Mouse (Mus musculus) liver, embryonic 14.5 days (tissue): ENCODE measurements at regions not wholly inside any gene's neighbourhood (a gene's known extent, or its start where the extent isn't known, plus 50 kb on each side); places are given as distances from the start of the nearest gene placed in this dataset.
A peak's percentile ranks its signal among the peaks of the same experiment; 100 is the strongest.

Experiments used
- ATAC-seq: fragments of 200-750 bp; cut with Nextera tagmentation; 2 replicates; pipeline ENCODE4 v1.8.0; 2017; ENCODE audit warnings: moderate number of reproducible peaks, mild to moderate bottlenecking, moderate library complexity; ENCODE audit not compliant: insufficient read depth
- DNase-seq, 3 experiments: peaks; one replicate each; pipeline ENCODE4 v3.0.0-alpha.2; 2012 to 2013; ENCODE audit warnings: low read depth in 3 of 3, low spot score in 3 of 3
- H3K27ac ChIP-seq: fragments of 300-500 bp; sonication (generic); 2 replicates; pipeline ENCODE4 v1.5.1; 2014; ENCODE audit warnings: moderate library complexity, mild to moderate bottlenecking, control low read depth, inconsistent platforms
- H3K27me3 ChIP-seq: fragments of 300-500 bp; sonication (generic); 2 replicates; pipeline ENCODE4 v1.6.1; 2014; ENCODE audit warnings: mild to moderate bottlenecking, low read length, moderate library complexity; ENCODE audit not compliant: control insufficient read depth, insufficient read depth
- H3K36me3 ChIP-seq: fragments of 300-500 bp; sonication (generic); replicated peaks from 2 replicates; pipeline ENCODE4 v1.6.1; 2014; ENCODE audit warnings: low read depth; ENCODE audit not compliant: control insufficient read depth, insufficient read depth
- H3K4me1 ChIP-seq, 2 experiments: fragments of 200-500 bp in 1 of 2; fragments of 300-500 bp in 1 of 2; sonication (generic) in 1 of 2; replicated peaks; 2 replicates each; pipeline ENCODE4 v1.6.1; 2012 to 2014; ENCODE audit warnings: antibody characterized with exemption in 1 of 2, inconsistent platforms in 1 of 2, low read length in 1 of 2; ENCODE audit not compliant: control insufficient read depth in 2 of 2, insufficient read depth in 2 of 2
- H3K4me2 ChIP-seq: fragments of 300-500 bp; sonication (generic); 2 replicates; pipeline ENCODE4 v1.6.1; 2014; ENCODE audit warnings: low read depth, mild to moderate bottlenecking, control low read depth, moderate library complexity
- H3K4me3 ChIP-seq, 2 experiments: fragments of 200-500 bp in 1 of 2; fragments of 300-500 bp in 1 of 2; sonication (generic) in 1 of 2; 2 replicates each; pipeline ENCODE4 v1.5.1; 2012 to 2014; ENCODE audit warnings: low read depth in 2 of 2, low read length in 2 of 2, mild to moderate bottlenecking in 2 of 2, control low read depth in 1 of 2, inconsistent platforms in 1 of 2, moderate library complexity in 1 of 2; ENCODE audit not compliant: insufficient read depth in 1 of 2
- H3K9ac ChIP-seq: fragments of 300-500 bp; sonication (generic); replicated peaks from 2 replicates; pipeline ENCODE4 v1.6.1; 2014; ENCODE audit warnings: mild to moderate bottlenecking, control low read depth, moderate library complexity
- H3K9me3 ChIP-seq: fragments of 300-500 bp; sonication (generic); 2 replicates; pipeline ENCODE4 v1.6.1; 2016; ENCODE audit warnings: low read length, mixed read lengths; ENCODE audit not compliant: control insufficient read depth
- CTCF ChIP-seq: IDR thresholded peaks from 2 replicates; pipeline ENCODE4 v1.5.1; 2016; ENCODE audit warnings: antibody characterized with exemption, low read depth, control low read depth
- EP300 ChIP-seq: IDR thresholded peaks from 2 replicates; pipeline ENCODE4 v1.6.1; 2016; ENCODE audit warnings: antibody characterized with exemption, low read depth
- WGBS: fragments of 180-500 bp; shearing (Covaris S2); extraction: QIAGEN DNeasy Blood & Tissue Kit; methylation state at CpG from one replicate; pipeline ENCODE4 v1.1.7; 2014; ENCODE audit not compliant: insufficient replicate concordance; 5-methylcytosine and 5-hydroxymethylcytosine counted together

- H3K4me1 ChIP-seq: no peaks in the 10 kb centered on the region
- 68% methylated on average over 10 of the region's 10 CpGs for WGBS
- no peak for TF ChIP-seq CTCF
- no peak for TF ChIP-seq EP300
- no peak overlapping the region for H3K4me3 ChIP-seq
- no peak overlapping the region for H3K27ac ChIP-seq
- no peaks in the 10 kb centered on the region for H3K36me3 ChIP-seq
- no peaks in the 10 kb centered on the region for H3K27me3 ChIP-seq
- no peak overlapping the region for H3K4me2 ChIP-seq
- ATAC-seq (no peak), DNase-seq (no peak)
- H3K9me3 ChIP-seq: no peaks in the 10 kb centered on the region
- no peak overlapping the region for H3K9ac ChIP-seq
Observed at GRCm38 (mm10) chr6:84357911-84358310, 235.8 kb downstream of the Cyp26b1 start.

GRCm38 (mm10) chr6:84353425-84354220 is 240.1 kb downstream of the Cyp26b1 start:
- Histone ChIP-seq H3K4me2 (no peak overlapping the region), H3K4me3 (no peak overlapping the region), H3K36me3 (no peaks in the 10 kb centered on the region), H3K27me3 (no peaks in the 10 kb centered on the region), H3K4me1 (no peaks in the 10 kb centered on the region), H3K9me3 (no peaks in the 10 kb centered on the region), H3K27ac (no peak overlapping the region), H3K9ac (no peak overlapping the region)
- DNase-seq (no peak), ATAC-seq (no peak)
- 51% methylated on average over 6 of the region's 6 CpGs for whole genome bisulfite sequencing
- TF ChIP-seq EP300 (no peak), CTCF (no peak)

GRCm38 (mm10) chr6:84344936-84345335 is 248.8 kb downstream of the Cyp26b1 start:
- no peak for ATAC-seq
- no peak overlapping the region for H3K4me2 ChIP-seq
- no peak for TF ChIP-seq CTCF
- no peak for TF ChIP-seq EP300
- 77% methylated on average over 12 of the region's 12 CpGs for WGBS
- H3K36me3 ChIP-seq: no peaks in the 10 kb centered on the region
- no peak overlapping the region for H3K27ac ChIP-seq
- no peaks in the 10 kb centered on the region for H3K4me1 ChIP-seq
- H3K9me3 ChIP-seq: no peaks in the 10 kb centered on the region
- H3K27me3 ChIP-seq: no peaks in the 10 kb centered on the region
- H3K9ac ChIP-seq: no peak overlapping the region
- no peak for DNase-seq
- H3K4me3 ChIP-seq: no peak overlapping the region

- H3K9ac ChIP-seq: no peak overlapping the region
- H3K36me3 ChIP-seq: no peaks in the 10 kb centered on the region
- no peak for ATAC-seq
- no peaks in the 10 kb centered on the region for H3K27me3 ChIP-seq
- H3K4me3 ChIP-seq: no peak overlapping the region
- TF ChIP-seq CTCF (no peak), EP300 (no peak)
- WGBS: 58% methylated on average over 10 of the region's 10 CpGs
- no peak for DNase-seq
- peaks cover 2 to 22% of the 10 kb centered on the region in 2 experiments; a peak in 2 of 4 replicates for H3K4me1 ChIP-seq
- no peak overlapping the region for H3K27ac ChIP-seq
- H3K9me3 ChIP-seq: no peaks in the 10 kb centered on the region
- H3K4me2 ChIP-seq: no peak overlapping the region
Observed at GRCm38 (mm10) chr6:84333666-84334179, 260.0 kb downstream of the Cyp26b1 start.

GRCm38 (mm10) chr6:84329106-84329505 is 264.6 kb downstream of the Cyp26b1 start:
- TF ChIP-seq CTCF: no peak
- no peak for TF ChIP-seq EP300
- Histone ChIP-seq H3K36me3 (no peaks in the 10 kb centered on the region), H3K4me1 (peaks cover 10 to 42% of the 10 kb centered on the region in 2 experiments), H3K27ac (no peak overlapping the region), H3K9me3 (no peaks in the 10 kb centered on the region), H3K9ac (no peak overlapping the region), H3K4me2 (peak overlapping the region; percentile 29), H3K27me3 (no peaks in the 10 kb centered on the region), H3K4me3 (no peak overlapping the region)
- no peak for ATAC-seq
- DNase-seq: no peak
- 24% methylated on average over 7 of the region's 7 CpGs for WGBS
